In genomic region chr6:28135001-28135401, GRCm38 (mm10) we compare ENCODE assay signal across 8 mouse cellular contexts. TPM values are rescaled to one million over a fixed set of nuclear protein-coding genes. Genes with fewer than 3 reads are reported as not detected.
A peak's percentile ranks its signal among the peaks of the same experiment; 100 is the strongest.
DNase-seq lines count a peak whose midpoint lies in the region; ATAC-seq and TF ChIP-seq lines count a peak whose summit lies in the region.

Grm8 (minus strand) TSS chr6:28135178.

- TF ChIP-seq POLR2A in myocyte (IDR thresholded peaks at IDR 0.05; ENCODE audit: insufficient read length, low read depth): no peak

- peak within 1 kb of the TSS; percentile 40 for H3K9ac ChIP-seq in limb, embryonic 11.5 days (ENCODE audit: low read length)

- peak; percentile 24 for DNase-seq in gastrocnemius, adult 2 months
- no peak for DNase-seq in gastrocnemius, adult 18-20 months (ENCODE audit: low spot score)
- peak; percentile 74 for DNase-seq in embryonic facial prominence, embryonic 10.5 days (ENCODE audit: low spot score)
- peak; percentile 5 to 10 for DNase-seq in heart, postnatal 36 days
- DNase-seq in limb, embryonic 11.5 days (ENCODE audit: low spot score): peak; percentile 67
- no peak for DNase-seq in spleen, postnatal 4 days (ENCODE audit: low spot score in 2 of 2)

- no peak for TF ChIP-seq CTCF in gastrocnemius, adult 2 months (IDR thresholded peaks at IDR 0.05)
- TF ChIP-seq CTCF in E14TG2a.4 (conservative IDR thresholded peaks at IDR 0.05; ENCODE audit: low read length): no peak

- H3K79me2 ChIP-seq in myocyte (ENCODE audit: control insufficient read depth, insufficient read depth): no peaks in the 10 kb centered on the region

- WGBS in embryonic facial prominence, embryonic 10.5 days: under 1% methylated on average over 42 of the region's 42 CpGs
- 0% methylated on average over 42 of the region's 42 CpGs for WGBS in limb, embryonic 11.5 days

- H3ac ChIP-seq in myocyte (ENCODE audit: control insufficient read depth, insufficient read length): no peak within 1 kb of the TSS

- H3K9me3 ChIP-seq in E14TG2a.4 (ENCODE audit: low read length): no peaks in the 10 kb centered on the region
- no peaks in the 10 kb centered on the region for H3K9me3 ChIP-seq in embryonic facial prominence, embryonic 10.5 days
- no peaks in the 10 kb centered on the region for H3K9me3 ChIP-seq in limb, embryonic 11.5 days (ENCODE audit: control insufficient read depth, low read length)

- H3K4me3 ChIP-seq in gastrocnemius, adult 2 months: peak within 1 kb of the TSS; percentile 66
- H3K4me3 ChIP-seq in E14TG2a.4 (replicated peaks; ENCODE audit: low read length) (peak within 1 kb of the TSS; percentile 80), myocyte (no peak within 1 kb of the TSS)
- H3K4me3 ChIP-seq in embryonic facial prominence, embryonic 10.5 days: peak within 1 kb of the TSS; percentile 66
- peak within 1 kb of the TSS; percentile 44 for H3K4me3 ChIP-seq in limb, embryonic 11.5 days (ENCODE audit: low read depth, low read length)

- intact Hi-C loops in gastrocnemius, adult 2 months (cut with DNase I): no loop called here
- intact Hi-C loops in heart, postnatal 36 days (cut with DNase I): no loop called here

- no peaks in the 10 kb centered on the region for H3K36me3 ChIP-seq in E14TG2a.4 (ENCODE audit: insufficient read depth, low read length)
- H3K36me3 ChIP-seq in embryonic facial prominence, embryonic 10.5 days (replicated peaks): no peaks in the 10 kb centered on the region
- H3K36me3 ChIP-seq in limb, embryonic 11.5 days (ENCODE audit: control insufficient read depth, insufficient read depth, low read length): no peaks in the 10 kb centered on the region
- H3K36me3 ChIP-seq in myocyte (ENCODE audit: control insufficient read depth, insufficient read depth): no peaks in the 10 kb centered on the region

- H3K4me1 ChIP-seq in E14TG2a.4 (replicated peaks; ENCODE audit: low read depth, low read length): peaks cover 38% of the 10 kb centered on the region
- H3K4me1 ChIP-seq in embryonic facial prominence, embryonic 10.5 days: peaks cover 32% of the 10 kb centered on the region
- 0 out of 2 replicates have a peak, but pooled peaks cover 7% of the 10 kb centered on the region for H3K4me1 ChIP-seq in limb, embryonic 11.5 days (ENCODE audit: control insufficient read depth, insufficient read depth, low read length)

- H3K27me3 ChIP-seq in E14TG2a.4 (ENCODE audit: insufficient read depth, low read length) (peaks cover 86% of the 10 kb centered on the region), myocyte (ENCODE audit: control insufficient read depth, insufficient read depth, insufficient read length) (peaks cover 41% of the 10 kb centered on the region)
- H3K27me3 ChIP-seq in embryonic facial prominence, embryonic 10.5 days (replicated peaks; ENCODE audit: low read depth, poor library complexity, severe bottlenecking): peaks cover 78% of the 10 kb centered on the region
- H3K27me3 ChIP-seq in limb, embryonic 11.5 days (ENCODE audit: control insufficient read depth, insufficient read depth, low read length): peaks cover 36% of the 10 kb centered on the region

- H3K27ac ChIP-seq in gastrocnemius, adult 2 months: no peak within 1 kb of the TSS
- H3K27ac ChIP-seq in embryonic facial prominence, embryonic 10.5 days (replicated peaks): peak within 1 kb of the TSS; percentile 57
- H3K27ac ChIP-seq in limb, embryonic 11.5 days (replicated peaks; ENCODE audit: low read depth, low read length): no peak within 1 kb of the TSS

- H3K4me2 ChIP-seq in limb, embryonic 11.5 days (ENCODE audit: low read depth, severe bottlenecking): peak within 1 kb of the TSS; percentile 97
- H3K4me2 ChIP-seq in myocyte (ENCODE audit: low read depth): peak within 1 kb of the TSS; percentile 57

- peak; percentile 45 for ATAC-seq in limb, embryonic 11.5 days (ENCODE audit: insufficient number of reproducible peaks, low FRiP score, low TSS enrichment, low read depth)

TF ChIP-seq in myocyte, 11 proteins besides CTCF, POLR2A, EP300 and RAD21:
- TF ChIP-seq MAX (IDR thresholded peaks at IDR 0.05; ENCODE audit: low read depth) (no peak), MYOD1 (IDR thresholded peaks at IDR 0.05; ENCODE audit: control insufficient read depth in 1 of 3, insufficient read length in 2 of 3, low read depth in 2 of 3) (no peak), USF1 (IDR thresholded peaks at IDR 0.05; ENCODE audit: low read depth) (no peak), REST (IDR thresholded peaks at IDR 0.05; ENCODE audit: insufficient read depth, insufficient read length) (no peak), POLR2AphosphoS2 (IDR thresholded peaks at IDR 0.05; ENCODE audit: insufficient read length, low read depth) (no peak), CEBPB (IDR thresholded peaks at IDR 0.05; ENCODE audit: insufficient read depth, poor library complexity, severe bottlenecking) (no peak), E2F4 (IDR thresholded peaks at IDR 0.05; ENCODE audit: insufficient read depth) (no peak), TCF3 (IDR thresholded peaks at IDR 0.05; ENCODE audit: insufficient read length, low read depth) (no peak), MYOG (IDR thresholded peaks at IDR 0.05; ENCODE audit: control insufficient read depth in 1 of 3, insufficient read depth in 1 of 3, insufficient read length in 2 of 3, low read depth in 2 of 3) (no peak), TCF12 (IDR thresholded peaks at IDR 0.05; ENCODE audit: insufficient read depth, poor library complexity, severe bottlenecking) (no peak), SRF (IDR thresholded peaks at IDR 0.05; ENCODE audit: control insufficient read depth, insufficient read length, low read depth) (no peak)

RNA-seq across cellular contexts. Expression of gene Grm8, which starts in this region (rescaled TPM):
- total RNA-seq in gastrocnemius, adult 2 months (2021): under 1 TPM; 0.20 to 0.36 TPM
- total RNA-seq in gastrocnemius, adult 18-20 months (2021): under 1 TPM; 0.21 to 0.43 TPM
- polyA plus RNA-seq in embryonic facial prominence, embryonic 10.5 days (2016; fragmentation: Nextera tagmentation; extraction: Ambion mirVana): 0.36 and 1.2 TPM in 2 replicates
- total RNA-seq in heart, postnatal 36 days (2021): not detected
- polyA plus RNA-seq in limb, embryonic 11.5 days (2014; fragmentation: Nextera tagmentation; extraction: Ambion mirVana): 0.27 and 0.51 TPM in 2 replicates
- polyA plus RNA-seq in myocyte (2012; fragmentation: generic; extraction: Trizol): not detected

Comparison
In these comparisons a context has a peak if more than half of its experiments do, and no peak if none do; other contexts are left out.
1. Peak in DNase-seq and H3K4me3 ChIP-seq in gastrocnemius, adult 2 months; RNA of the gene not detected or under 1 TPM.
2. Peak in DNase-seq in heart, postnatal 36 days; RNA of the gene not detected or under 1 TPM.
3. Peak in DNase-seq, ATAC-seq, H3K4me3 ChIP-seq, H3K9ac ChIP-seq and H3K4me2 ChIP-seq in limb, embryonic 11.5 days; RNA of the gene not detected or under 1 TPM.